Mouse (Mus musculus) megakaryocyte, embryonic 14.5 days (primary cell): ENCODE results near the gene Gfi1b. TPM values are rescaled to one million over a fixed set of nuclear protein-coding genes. Genes with fewer than 3 reads are reported as not detected.

ENCODE experiments used
- H3K27me3 ChIP-seq: replicated peaks from 2 replicates; pipeline ENCODE3; 2012; ENCODE audit warnings: inconsistent platforms
- H3K36me3 ChIP-seq: replicated peaks from 2 replicates; pipeline ENCODE3; 2012; ENCODE audit warnings: low read length, inconsistent platforms, mixed read lengths
- H3K4me1 ChIP-seq: 2 replicates; pipeline ENCODE4 v1.6.1; 2012; ENCODE audit warnings: inconsistent platforms
- H3K4me3 ChIP-seq: replicated peaks from 2 replicates; pipeline ENCODE3; 2012; ENCODE audit warnings: moderate library complexity, mild to moderate bottlenecking, inconsistent platforms
- H3K9me3 ChIP-seq: 2 replicates; pipeline ENCODE4 v1.6.1; 2012; ENCODE audit warnings: inconsistent platforms
- FLI1 ChIP-seq: IDR thresholded peaks from 2 replicates; pipeline ENCODE4 v1.6.1; 2012; ENCODE audit warnings: low read length, inconsistent platforms, mixed read lengths
- GATA1 ChIP-seq: IDR thresholded peaks from 3 replicates; pipeline ENCODE4 v1.6.1; 2012; ENCODE audit warnings: mixed read lengths, low read length, inconsistent platforms, borderline replicate concordance
- polyA plus RNA-seq: library from polyadenylated mRNA; stranded (reverse); fragments of >175 nt; gene quantifications from 2 replicates; pipeline ENCODE4 v1.2.3, GENCODE M21; 2012; ENCODE audit warnings: low replicate concordance; ENCODE audit not compliant: insufficient read depth

Gene Gfi1b
- polyA plus RNA-seq, 1 experiment: 225 TPM

- Histone ChIP-seq H3K36me3 (peaks cover 31% of the 10 kb centered on the region), H3K4me1 (peaks cover 87% of the 10 kb centered on the region), H3K4me3 (no peak overlapping the region)
Observed at GRCm38 (mm10) chr2:28603542-28603941, 18.2 kb downstream of the Gfi1b start.

DNA sequence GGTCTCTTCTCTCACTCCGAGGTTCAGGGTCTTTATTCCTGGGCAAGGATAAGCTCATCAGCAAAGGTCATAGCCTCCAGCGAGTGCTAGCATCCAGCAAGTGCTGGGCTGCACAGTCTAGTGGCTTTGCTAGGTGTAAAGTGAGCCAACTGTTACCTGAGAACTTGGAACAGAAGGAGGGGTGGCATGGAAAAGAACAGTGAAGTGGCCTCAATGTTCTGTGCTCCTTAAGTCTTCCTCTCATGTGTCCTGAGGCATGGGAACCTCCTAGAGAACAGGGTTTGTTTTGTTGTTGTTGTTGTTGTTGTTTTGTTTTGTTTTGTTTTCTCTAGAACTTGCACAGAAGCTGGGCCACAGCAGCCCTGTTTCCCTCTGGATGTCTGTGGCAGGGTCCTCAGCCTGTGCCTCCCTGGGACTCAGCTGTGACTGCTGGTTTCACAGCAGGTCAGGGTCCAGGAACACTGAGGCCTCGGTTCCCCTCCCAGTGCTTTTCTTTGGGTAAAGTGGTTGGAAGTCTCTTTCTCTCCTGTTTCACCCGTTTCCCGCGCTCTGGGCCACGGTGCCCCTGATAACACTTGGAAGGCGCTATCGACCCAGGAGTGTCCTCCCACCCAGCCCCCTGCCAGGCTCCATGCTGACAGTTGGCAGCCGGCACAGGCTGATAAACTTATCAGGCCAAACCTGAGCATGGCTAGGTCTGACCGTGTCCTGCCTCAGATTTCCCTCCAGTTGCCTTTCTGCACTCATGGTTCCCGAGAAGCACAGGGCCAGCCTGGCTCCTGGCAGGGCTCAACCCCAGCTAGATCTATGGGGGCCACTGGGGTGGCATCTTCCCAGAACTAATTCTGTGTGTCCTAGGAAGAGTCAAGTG, 19.8 kb downstream of the Gfi1b start:
- H3K4me3 ChIP-seq: peak overlapping the region; percentile 71
- peaks cover 87% of the 10 kb centered on the region for H3K4me1 ChIP-seq
- H3K9me3 ChIP-seq: no peaks in the 10 kb centered on the region
- no peaks in the 10 kb centered on the region for H3K27me3 ChIP-seq
- peaks cover 17% of the 10 kb centered on the region for H3K36me3 ChIP-seq
- no peak for TF ChIP-seq FLI1
- no peak for TF ChIP-seq GATA1

More at GRCm38 (mm10) chr2:28603542-28603941, 18.2 kb downstream of the Gfi1b start:
- Histone ChIP-seq H3K9me3 (no peaks in the 10 kb centered on the region), H3K27me3 (no peaks in the 10 kb centered on the region)
- no peak for TF ChIP-seq GATA1
- no peak for TF ChIP-seq FLI1

DNA sequence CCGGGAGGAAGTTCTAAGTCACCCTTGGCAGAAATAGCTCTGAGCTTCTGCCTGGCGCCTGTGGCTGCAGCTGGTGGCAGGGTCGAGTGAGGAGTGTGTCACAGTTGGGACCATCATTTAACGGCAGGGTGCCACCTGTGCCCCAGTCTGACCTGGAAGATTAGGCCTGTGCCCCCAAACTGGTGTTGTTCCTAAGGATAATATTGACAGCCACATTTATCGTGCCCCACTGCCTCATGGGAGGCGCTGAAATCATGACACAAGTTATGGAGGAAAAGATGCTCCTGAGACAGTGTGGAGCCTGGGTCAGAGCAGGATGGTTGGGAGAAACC, 22.2 kb downstream of the Gfi1b start:
- TF ChIP-seq GATA1: no peak
- no peak for TF ChIP-seq FLI1
- Histone ChIP-seq H3K36me3 (peaks cover 4% of the 10 kb centered on the region), H3K9me3 (no peaks in the 10 kb centered on the region), H3K4me1 (peaks cover 92% of the 10 kb centered on the region), H3K4me3 (peak overlapping the region; percentile 85), H3K27me3 (no peaks in the 10 kb centered on the region)

DNA sequence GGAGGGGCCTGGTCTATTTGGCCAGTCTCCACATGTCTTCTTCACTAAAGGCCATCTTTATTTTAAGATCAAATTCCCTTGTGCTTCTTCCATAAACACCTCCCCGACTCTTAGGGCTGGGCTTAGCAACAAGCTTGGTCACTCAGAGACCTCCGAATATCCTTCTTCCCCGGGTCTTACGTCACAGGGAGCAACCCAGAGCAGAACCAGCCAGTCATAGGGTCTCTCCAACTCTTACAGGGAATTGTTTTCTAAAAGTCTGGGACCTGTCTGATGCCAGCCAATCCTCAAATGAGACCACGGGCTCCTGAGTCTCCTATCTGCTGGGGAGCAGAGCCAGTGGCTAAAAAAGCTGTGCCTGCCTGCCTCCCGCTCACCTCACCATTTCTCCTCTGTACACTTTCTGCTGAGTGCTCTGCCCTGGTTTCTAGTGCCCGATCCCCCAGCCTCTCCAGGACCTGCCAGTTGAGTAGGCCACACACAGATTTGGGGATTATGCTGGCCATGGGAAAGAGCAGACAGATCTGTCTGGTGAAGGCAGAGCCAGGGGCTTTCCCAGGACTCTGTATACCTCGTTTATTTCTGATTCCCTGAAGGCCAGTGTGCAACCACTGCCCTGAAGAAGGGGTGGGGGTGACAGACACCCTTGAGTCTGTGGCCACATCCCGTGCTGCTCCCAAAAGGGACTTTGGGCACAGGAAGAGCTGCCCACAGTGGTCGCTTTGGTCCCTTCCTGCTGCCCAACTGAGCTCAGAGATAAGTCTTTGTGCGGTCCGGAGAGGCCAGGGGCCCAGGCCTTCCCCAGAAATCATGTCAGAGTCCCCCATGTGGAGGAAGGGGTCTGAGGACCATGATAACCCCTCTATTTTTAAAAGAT, 22.9 kb downstream of the Gfi1b start:
- peak; percentile 79; the same call in 1 of the 3 replicates for TF ChIP-seq GATA1
- TF ChIP-seq FLI1: peak; percentile 79
- Histone ChIP-seq H3K4me3 (peak overlapping the region; percentile 85), H3K27me3 (no peaks in the 10 kb centered on the region), H3K4me1 (peaks cover 93% of the 10 kb centered on the region), H3K36me3 (no peaks in the 10 kb centered on the region), H3K9me3 (no peaks in the 10 kb centered on the region)

GRCm38 (mm10) chr2:28597733-28598547, 23.8 kb downstream of the Gfi1b start:
- Histone ChIP-seq H3K27me3 (no peaks in the 10 kb centered on the region), H3K9me3 (no peaks in the 10 kb centered on the region), H3K36me3 (no peaks in the 10 kb centered on the region), H3K4me1 (peaks cover 96% of the 10 kb centered on the region), H3K4me3 (peak overlapping the region; percentile 85)
- peak; percentile 85; the same call in 2 of the 3 replicates for TF ChIP-seq GATA1
- no peak for TF ChIP-seq FLI1

DNA sequence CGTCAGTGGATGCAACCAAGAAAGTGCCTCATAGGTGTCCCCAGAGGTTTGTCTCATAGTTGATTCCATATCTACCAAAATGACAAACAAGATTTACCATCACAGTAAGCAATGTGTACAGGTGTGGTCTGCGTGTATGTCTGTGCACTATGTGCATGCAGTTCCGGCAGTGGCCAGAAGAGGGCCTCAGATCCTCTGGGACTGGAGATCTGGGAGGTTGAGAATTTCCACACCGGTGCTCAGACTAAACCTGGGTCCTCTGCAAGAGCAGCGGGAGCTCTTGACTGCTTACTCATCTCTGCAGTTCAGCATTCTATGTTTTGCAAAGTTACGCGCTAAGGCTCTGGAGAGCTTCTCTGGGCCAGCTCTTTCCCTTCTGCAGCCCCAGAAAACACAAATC, 24.8 kb downstream of the Gfi1b start:
- Histone ChIP-seq H3K9me3 (no peaks in the 10 kb centered on the region), H3K4me1 (peaks cover 99% of the 10 kb centered on the region), H3K4me3 (no peak overlapping the region), H3K36me3 (no peaks in the 10 kb centered on the region), H3K27me3 (no peaks in the 10 kb centered on the region)
- no peak for TF ChIP-seq FLI1
- no peak for TF ChIP-seq GATA1

DNA sequence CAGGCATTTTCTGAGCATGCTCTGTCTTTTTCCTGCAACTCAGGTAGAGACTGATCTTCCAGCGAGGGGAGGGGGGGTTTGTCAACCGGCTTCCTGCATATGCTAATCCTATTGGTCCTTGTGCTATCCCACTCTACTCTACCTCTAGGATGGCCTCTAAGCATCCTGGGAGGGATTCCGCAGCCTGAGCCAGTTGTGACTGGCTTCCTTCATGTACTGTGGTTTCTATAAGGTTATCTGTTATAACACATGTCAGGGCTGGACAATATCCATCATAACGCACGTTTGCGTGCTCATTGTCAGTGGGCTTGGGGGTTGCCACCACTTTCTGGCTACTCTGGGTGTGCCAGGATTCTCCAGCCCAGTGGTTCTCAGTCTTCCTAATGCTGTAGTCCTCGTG, 25.8 kb downstream of the Gfi1b start:
- TF ChIP-seq FLI1: no peak
- TF ChIP-seq GATA1: no peak
- H3K27me3 ChIP-seq: no peaks in the 10 kb centered on the region
- H3K4me1 ChIP-seq: peaks cover 97% of the 10 kb centered on the region
- H3K9me3 ChIP-seq: no peaks in the 10 kb centered on the region
- H3K36me3 ChIP-seq: no peaks in the 10 kb centered on the region
- no peak overlapping the region for H3K4me3 ChIP-seq

GRCm38 (mm10) chr2:28592809-28593208, 29.0 kb downstream of the Gfi1b start:
- H3K27me3 ChIP-seq: no peaks in the 10 kb centered on the region
- TF ChIP-seq GATA1 (no peak), FLI1 (no peak)
- H3K4me3 ChIP-seq: peak overlapping the region; percentile 79
- no peaks in the 10 kb centered on the region for H3K9me3 ChIP-seq
- peaks cover 80% of the 10 kb centered on the region for H3K4me1 ChIP-seq
- no peaks in the 10 kb centered on the region for H3K36me3 ChIP-seq

DNA sequence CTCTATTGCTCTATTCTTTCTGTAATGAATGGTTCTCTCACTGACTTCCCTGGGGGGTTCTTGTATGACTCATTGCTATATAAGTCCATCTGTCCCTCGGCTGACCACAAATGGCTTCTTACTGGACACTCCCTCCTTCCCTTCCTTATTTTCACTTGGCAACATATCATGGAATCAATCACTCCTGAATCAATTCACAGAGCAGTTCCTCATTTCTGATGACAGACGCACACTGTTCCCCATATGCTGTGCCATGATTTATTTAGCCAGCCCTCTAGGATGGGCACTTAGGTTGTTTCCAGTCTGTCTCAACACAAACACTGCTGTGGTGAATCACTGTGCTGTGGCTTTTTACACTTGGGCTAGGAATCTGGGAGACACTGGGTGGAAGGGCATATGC, 30.3 kb downstream of the Gfi1b start:
- Histone ChIP-seq H3K4me1 (peaks cover 71% of the 10 kb centered on the region), H3K4me3 (no peak overlapping the region), H3K9me3 (no peaks in the 10 kb centered on the region), H3K36me3 (no peaks in the 10 kb centered on the region), H3K27me3 (no peaks in the 10 kb centered on the region)
- TF ChIP-seq FLI1 (no peak), GATA1 (no peak)

- no peaks in the 10 kb centered on the region for H3K27me3 ChIP-seq
- H3K4me1 ChIP-seq: peaks cover 66% of the 10 kb centered on the region
- no peaks in the 10 kb centered on the region for H3K9me3 ChIP-seq
- no peaks in the 10 kb centered on the region for H3K36me3 ChIP-seq
- no peak overlapping the region for H3K4me3 ChIP-seq
- TF ChIP-seq FLI1: no peak
- no peak for TF ChIP-seq GATA1
Observed at GRCm38 (mm10) chr2:28588574-28588973, 33.2 kb downstream of the Gfi1b start.
